Mouse (Mus musculus) kidney, embryonic 14.5 days (tissue): Measurements from ENCODE around the gene Zfp335. TPM values are rescaled to one million over a fixed set of nuclear protein-coding genes. Genes with fewer than 3 reads are reported as not detected.

Experiments
- polyA plus RNA-seq: library from polyadenylated mRNA; unstranded; fragments of >200 nt; fragmentation: Nextera tagmentation; extraction: Ambion mirVana; gene quantifications from 2 replicates; pipeline ENCODE4 v1.2.1, GENCODE M21; 2014

Zfp335 gene
- polyA plus RNA-seq, 1 experiment from 2014 or later: 13.8 TPM

Other genes starting within 250 kb of the Zfp335 start
- not detected in 2 replicates for gene Wfdc11, start 237.7 kb downstream of the Zfp335 start, polyA plus RNA-seq
- 0.54 and 0.93 TPM in 2 replicates for gene Wfdc13, start 226.7 kb downstream of the Zfp335 start, polyA plus RNA-seq
- 1.1 and 1.4 TPM in 2 replicates for gene Spint4, start 213.3 kb downstream of the Zfp335 start, polyA plus RNA-seq
- not detected in 2 replicates for gene Spint5, start 196.5 kb downstream of the Zfp335 start, polyA plus RNA-seq
- gene Wfdc3, start 165.8 kb downstream of the Zfp335 start, polyA plus RNA-seq: 0.83 and 1.4 TPM in 2 replicates
- gene Dnttip1, start 165.8 kb downstream of the Zfp335 start, polyA plus RNA-seq: 64.4 and 70.8 TPM in 2 replicates
- gene Ube2c, start 141.9 kb downstream of the Zfp335 start, polyA plus RNA-seq: 559 and 687 TPM in 2 replicates
- 1.8 and 1.9 TPM in 2 replicates for gene Tnnc2, start 131.8 kb downstream of the Zfp335 start, polyA plus RNA-seq
- 16.0 and 16.6 TPM in 2 replicates for gene Snx21, start 125.9 kb downstream of the Zfp335 start, polyA plus RNA-seq
- 13.7 and 17.0 TPM in 2 replicates for gene Acot8, start 106.9 kb downstream of the Zfp335 start, polyA plus RNA-seq
- 7.3 and 9.0 TPM in 2 replicates for gene Zswim3, start 106.7 kb downstream of the Zfp335 start, polyA plus RNA-seq
- 12.4 and 20.0 TPM in 2 replicates for gene Zswim1, start 89.1 kb downstream of the Zfp335 start, polyA plus RNA-seq
- not detected in 2 replicates for gene Spata25, start 83.2 kb downstream of the Zfp335 start, polyA plus RNA-seq
- gene Ctsa, start 78.9 kb downstream of the Zfp335 start, polyA plus RNA-seq: 122 and 135 TPM in 2 replicates
- 6.0 and 6.6 TPM in 2 replicates for gene Neurl2, start 78.3 kb downstream of the Zfp335 start, polyA plus RNA-seq
- 25.7 and 34.6 TPM in 2 replicates for gene Pltp, start 54.0 kb downstream of the Zfp335 start, polyA plus RNA-seq
- 68.9 and 72.9 TPM in 2 replicates for gene Pcif1, start 32.5 kb downstream of the Zfp335 start, polyA plus RNA-seq
- gene Mmp9, start 29.0 kb upstream of the Zfp335 start, polyA plus RNA-seq: 0.76 and 1.4 TPM in 2 replicates
- 1.5 and 1.6 TPM in 2 replicates for gene Slc12a5, start 49.0 kb upstream of the Zfp335 start, polyA plus RNA-seq
- gene Ncoa5, start 123.1 kb upstream of the Zfp335 start, polyA plus RNA-seq: 34.6 and 71.1 TPM in 2 replicates
- gene Cd40, start 143.9 kb upstream of the Zfp335 start, polyA plus RNA-seq: 6.4 and 7.3 TPM in 2 replicates
- gene 1700025C18Rik, start 179.0 kb upstream of the Zfp335 start, polyA plus RNA-seq: not detected in 2 replicates